Mouse (Mus musculus): ENCODE measurements around the gene Nup205. TPM values are rescaled to one million over a fixed set of nuclear protein-coding genes. Genes with fewer than 3 reads are reported as not detected.

The Nup205 gene
- total and polyA plus RNA-seq, 2 experiments from 2014 or later: 10.3 to 41.7 TPM

DNA sequence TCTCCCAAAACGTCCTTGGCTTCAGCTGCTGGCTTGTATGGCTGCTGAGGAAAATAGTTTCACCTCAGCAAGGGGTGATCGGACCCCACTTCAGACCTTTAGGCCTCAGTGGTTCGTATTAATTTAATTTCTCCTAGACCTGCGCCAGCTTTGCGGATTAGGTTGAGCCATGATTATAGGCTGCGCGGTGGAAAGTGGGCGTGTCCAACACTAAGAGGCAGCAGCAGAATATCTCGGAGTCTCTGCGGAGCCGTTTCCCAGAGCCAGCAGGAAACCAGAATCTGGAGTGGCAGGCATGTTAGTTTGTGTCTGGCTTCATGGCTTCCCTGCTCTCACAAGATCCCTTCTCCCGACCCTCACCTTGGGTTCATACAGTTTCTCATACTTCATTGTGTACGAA lies 92.4 kb downstream of the Nup205 start:
- no peak for DNase-seq (ENCODE audit: low spot score)
- Histone ChIP-seq H3K27ac (ENCODE audit: low read depth, low read length) (no peak overlapping the region), H3K4me2 (ENCODE audit: low read depth, low read length, poor library complexity, severe bottlenecking) (no peak overlapping the region), H3K9ac (replicated peaks; ENCODE audit: low read length, poor library complexity, severe bottlenecking) (no peak overlapping the region), H3K9me3 (ENCODE audit: low read length) (no peaks in the 10 kb centered on the region), H3K4me1 (ENCODE audit: insufficient read depth, low read length) (no peaks in the 10 kb centered on the region), H3K27me3 (ENCODE audit: insufficient read depth, low read length) (no peaks in the 10 kb centered on the region), H3K4me3 (ENCODE audit: low read depth, low read length) (no peak overlapping the region), H3K36me3 (ENCODE audit: insufficient read depth, low read length) (no peaks in the 10 kb centered on the region)
- 77% methylated on average over 13 of the region's 13 CpGs for WGBS
- TF ChIP-seq CTCF (IDR thresholded peaks at IDR 0.05): no peak
- no peak for ATAC-seq (ENCODE audit: low FRiP score)

DNA sequence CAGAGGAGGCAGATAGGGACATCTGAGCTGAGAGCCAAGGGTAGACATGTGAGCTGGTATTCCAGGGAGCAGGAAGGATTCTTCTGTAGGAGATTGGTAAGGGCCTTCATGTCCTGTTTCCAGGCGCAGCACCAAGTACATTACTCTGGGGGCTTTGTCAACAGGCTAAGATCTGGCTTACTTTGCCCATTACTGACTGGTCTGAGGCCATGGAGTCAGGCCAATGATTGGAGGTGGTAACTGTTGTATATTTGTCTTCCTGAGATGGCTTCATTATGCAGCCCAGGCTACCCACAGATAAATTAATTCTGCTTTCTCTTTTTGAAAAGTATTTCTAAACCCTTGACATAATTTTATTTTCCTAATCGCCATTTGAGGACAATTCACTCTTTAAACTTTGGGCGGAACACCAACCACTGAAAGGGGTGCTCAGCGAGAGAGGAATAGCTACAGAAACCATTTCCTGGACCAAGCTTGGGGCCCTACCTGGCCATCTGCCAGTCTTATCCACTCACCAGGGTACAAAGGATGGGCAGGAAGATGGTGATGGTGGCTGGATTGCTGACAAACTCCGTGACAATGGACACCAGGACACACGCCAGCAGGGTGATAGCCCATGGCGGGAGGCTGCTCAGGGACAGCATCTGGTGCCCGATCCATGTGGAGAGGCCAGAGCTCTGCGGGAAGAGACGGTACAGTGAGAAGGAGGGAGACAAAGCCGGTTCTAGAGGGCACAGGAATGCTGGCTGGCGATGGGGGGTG lies 94.1 kb downstream of the Nup205 start:
- H3K27me3 ChIP-seq (ENCODE audit: insufficient read depth, low read length): no peaks in the 10 kb centered on the region
- no peaks in the 10 kb centered on the region for H3K4me1 ChIP-seq (ENCODE audit: insufficient read depth, low read length)
- H3K27ac ChIP-seq (ENCODE audit: low read depth, low read length): no peak overlapping the region
- DNase-seq (ENCODE audit: low spot score): peak; percentile 56
- H3K9me3 ChIP-seq (ENCODE audit: low read length): no peaks in the 10 kb centered on the region
- H3K36me3 ChIP-seq (ENCODE audit: insufficient read depth, low read length): no peaks in the 10 kb centered on the region
- no peak overlapping the region for H3K9ac ChIP-seq (replicated peaks; ENCODE audit: low read length, poor library complexity, severe bottlenecking)
- 69% methylated on average over 12 of the region's 12 CpGs for WGBS
- H3K4me3 ChIP-seq (ENCODE audit: low read depth, low read length): no peak overlapping the region
- TF ChIP-seq CTCF (IDR thresholded peaks at IDR 0.05): no peak
- ATAC-seq (ENCODE audit: low FRiP score): peak; percentile 27; the same call in 1 of the 2 replicates
- no peak overlapping the region for H3K4me2 ChIP-seq (ENCODE audit: low read depth, low read length, poor library complexity, severe bottlenecking)

DNA sequence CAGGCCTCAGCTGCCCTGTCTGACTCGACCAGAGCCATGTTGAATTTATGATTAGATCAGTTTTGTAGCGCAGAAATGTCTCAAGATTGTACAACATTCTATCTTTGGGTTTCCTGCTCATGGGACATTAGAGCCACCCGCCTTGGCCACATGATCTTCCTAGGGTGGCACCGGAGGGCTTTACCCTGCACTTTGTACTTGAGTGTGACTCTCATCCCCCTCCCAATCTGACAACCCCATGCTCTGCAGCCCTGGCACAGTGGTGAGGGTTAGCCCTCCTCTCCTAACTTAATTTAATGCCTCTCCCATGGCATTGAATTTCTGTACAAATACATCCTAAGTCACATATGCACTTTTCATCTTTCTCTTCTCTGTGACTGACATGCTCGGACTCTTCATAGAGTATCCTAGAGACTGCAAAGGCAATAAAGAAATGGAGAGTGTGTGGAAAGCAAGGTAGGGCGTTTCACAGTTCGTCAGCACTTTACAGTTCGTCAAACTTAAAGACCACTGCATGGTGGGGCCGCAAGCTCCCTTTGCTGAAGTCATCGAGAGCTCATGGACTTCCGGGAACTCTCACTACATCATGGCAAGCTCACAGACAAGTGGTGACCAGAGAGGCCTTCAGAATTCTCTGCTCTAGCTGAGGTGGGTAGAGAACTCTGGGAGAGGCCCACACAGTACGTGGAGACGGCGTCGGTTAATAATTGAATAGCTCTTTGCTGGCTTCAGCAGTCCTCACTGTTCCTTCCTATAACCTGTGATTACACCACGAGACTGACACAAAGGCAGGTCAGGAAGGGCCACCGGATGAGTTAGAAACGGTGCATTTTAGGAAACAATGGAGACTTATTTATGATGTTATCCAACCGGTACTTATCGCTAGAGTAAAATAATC lies 94.9 kb downstream of the Nup205 start:
- Histone ChIP-seq H3K27ac (ENCODE audit: low read depth, low read length) (no peak overlapping the region), H3K9ac (replicated peaks; ENCODE audit: low read length, poor library complexity, severe bottlenecking) (no peak overlapping the region), H3K4me2 (ENCODE audit: low read depth, low read length, poor library complexity, severe bottlenecking) (no peak overlapping the region), H3K27me3 (ENCODE audit: insufficient read depth, low read length) (no peaks in the 10 kb centered on the region), H3K36me3 (ENCODE audit: insufficient read depth, low read length) (no peaks in the 10 kb centered on the region), H3K4me3 (ENCODE audit: low read depth, low read length) (no peak overlapping the region), H3K4me1 (ENCODE audit: insufficient read depth, low read length) (no peaks in the 10 kb centered on the region), H3K9me3 (ENCODE audit: low read length) (no peaks in the 10 kb centered on the region)
- ATAC-seq (ENCODE audit: low FRiP score) (no peak), DNase-seq (ENCODE audit: low spot score) (no peak)
- 87% methylated on average over 20 of the region's 20 CpGs for WGBS
- TF ChIP-seq CTCF (IDR thresholded peaks at IDR 0.05): no peak

DNA sequence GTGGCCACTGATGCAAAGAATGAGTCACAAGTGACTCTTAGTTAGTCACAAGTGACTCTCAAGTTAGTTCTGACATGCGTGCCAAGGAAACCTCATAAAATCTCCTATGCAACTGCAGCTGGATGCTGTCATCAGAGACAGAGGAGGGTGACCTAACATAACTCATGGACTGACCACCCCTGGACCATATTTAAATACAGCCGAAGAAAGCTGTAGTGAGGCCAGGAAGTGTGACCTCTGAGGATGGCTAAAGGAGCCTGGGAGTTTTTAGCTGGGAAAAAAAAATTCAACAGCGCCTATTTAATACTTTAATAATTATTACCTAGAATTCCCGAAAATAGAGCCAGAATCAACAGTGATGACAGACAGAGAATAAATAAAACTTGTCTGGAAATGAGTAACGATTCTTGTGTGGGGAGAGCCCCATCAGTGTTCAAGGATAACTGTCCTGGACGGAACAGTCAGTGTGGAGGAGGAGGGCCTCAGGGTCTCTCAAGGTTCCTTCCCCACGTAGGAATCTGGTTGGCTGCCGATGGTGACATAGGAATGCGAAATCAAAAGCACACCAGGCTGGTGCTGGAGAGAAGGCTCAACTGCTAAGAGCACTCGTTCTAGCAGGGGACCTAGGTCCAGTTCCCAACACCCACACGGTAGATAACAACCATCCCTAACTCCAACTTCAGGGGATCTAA lies 96.3 kb downstream of the Nup205 start:
- no peak overlapping the region for H3K9ac ChIP-seq (replicated peaks; ENCODE audit: low read length, poor library complexity, severe bottlenecking)

DNA sequence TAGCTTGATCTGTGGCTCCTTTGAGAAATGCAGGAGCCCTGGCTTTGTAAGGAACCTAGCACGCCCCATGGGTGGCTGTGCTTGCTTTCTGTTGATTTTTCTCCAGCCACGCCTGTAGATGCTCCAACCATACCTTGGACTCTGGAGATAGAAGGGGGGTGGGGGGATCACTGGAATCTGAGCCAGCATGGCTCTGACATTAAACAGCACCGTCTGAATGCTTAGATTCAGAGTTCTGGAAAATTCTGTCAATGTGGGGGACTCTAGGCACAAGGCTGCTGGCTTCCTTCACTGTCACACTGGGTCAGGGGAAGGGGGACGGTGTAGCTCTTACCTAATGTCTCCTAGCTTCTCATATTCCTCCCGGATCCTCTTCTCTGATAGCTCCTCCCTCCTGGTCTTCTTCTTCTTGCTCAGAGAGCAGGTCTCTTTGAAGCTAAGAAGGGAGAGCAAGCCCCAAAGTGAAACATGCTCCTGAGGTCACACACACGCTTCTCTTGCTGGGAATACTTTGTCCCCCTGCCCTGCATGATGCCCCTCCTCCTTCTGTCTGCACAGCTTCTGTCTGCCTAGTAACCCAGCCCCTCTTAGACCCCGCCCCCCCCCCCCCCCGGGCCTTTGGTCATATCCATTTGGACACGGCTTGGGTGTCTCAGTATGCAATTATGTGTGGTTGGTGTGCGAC lies 100.8 kb downstream of the Nup205 start:
- Histone ChIP-seq H3K9ac (replicated peaks; ENCODE audit: low read length, poor library complexity, severe bottlenecking) (no peak overlapping the region), H3K4me3 (ENCODE audit: low read depth, low read length) (no peak overlapping the region), H3K36me3 (ENCODE audit: insufficient read depth, low read length) (no peaks in the 10 kb centered on the region), H3K4me1 (ENCODE audit: insufficient read depth, low read length) (no peaks in the 10 kb centered on the region), H3K4me2 (ENCODE audit: low read depth, low read length, poor library complexity, severe bottlenecking) (no peak overlapping the region), H3K27ac (ENCODE audit: low read depth, low read length) (no peak overlapping the region), H3K9me3 (ENCODE audit: low read length) (no peaks in the 10 kb centered on the region), H3K27me3 (ENCODE audit: insufficient read depth, low read length) (no peaks in the 10 kb centered on the region)
- no peak for TF ChIP-seq CTCF (IDR thresholded peaks at IDR 0.05)
- 61% methylated on average over 10 of the region's 10 CpGs for WGBS
- DNase-seq (ENCODE audit: low spot score): no peak
- no peak for ATAC-seq (ENCODE audit: low FRiP score)

More for the DNA sequence above, 96.3 kb downstream of the Nup205 start:
- Histone ChIP-seq H3K4me3 (ENCODE audit: low read depth, low read length) (no peak overlapping the region), H3K4me1 (ENCODE audit: insufficient read depth, low read length) (no peaks in the 10 kb centered on the region), H3K27me3 (ENCODE audit: insufficient read depth, low read length) (no peaks in the 10 kb centered on the region), H3K36me3 (ENCODE audit: insufficient read depth, low read length) (no peaks in the 10 kb centered on the region), H3K27ac (ENCODE audit: low read depth, low read length) (no peak overlapping the region), H3K4me2 (ENCODE audit: low read depth, low read length, poor library complexity, severe bottlenecking) (no peak overlapping the region), H3K9me3 (ENCODE audit: low read length) (no peaks in the 10 kb centered on the region)
- WGBS: 85% methylated on average over 11 of the region's 11 CpGs
- no peak for TF ChIP-seq CTCF (IDR thresholded peaks at IDR 0.05)
- DNase-seq (ENCODE audit: low spot score): no peak
- ATAC-seq (ENCODE audit: low FRiP score): no peak
